Mouse (Mus musculus) MEL (cell line): ENCODE measurements at regions not wholly inside any gene's neighbourhood (a gene's known extent, or its start where the extent isn't known, plus 50 kb on each side); places are given as distances from the start of the nearest gene placed in this dataset.

ENCODE experiments used
- DNase-seq: peaks from one replicate; pipeline ENCODE4 v3.0.0; 2011; ENCODE audit warnings: low read depth, low spot score
- H3K27ac ChIP-seq: 2 replicates; pipeline ENCODE4 v1.5.1; 2012; ENCODE audit warnings: low read depth, mild to moderate bottlenecking, control low read depth, low read length, moderate library complexity; ENCODE audit not compliant: control insufficient read depth
- H3K27me3 ChIP-seq, 2 experiments: fragments of 150-350 bp in 1 of 2; sonication (generic) in 1 of 2; 2 replicates each; pipeline ENCODE4 v1.6.1; 2012; ENCODE audit warnings: low read length in 2 of 2, mild to moderate bottlenecking in 2 of 2, improper control_type of control experiment in 1 of 2, moderate library complexity in 1 of 2; ENCODE audit not compliant: insufficient read depth in 2 of 2, control insufficient read depth in 1 of 2
- H3K36me3 ChIP-seq, 2 experiments: 2 replicates each; pipeline ENCODE4 v1.6.1; 2012 to 2014; ENCODE audit warnings: low read length in 2 of 2, improper control_type of control experiment in 1 of 2, inconsistent platforms in 1 of 2, mild to moderate bottlenecking in 1 of 2; ENCODE audit not compliant: insufficient read depth in 2 of 2, control insufficient read depth in 1 of 2
- H3K4me1 ChIP-seq, 2 experiments: fragments of 150-350 bp in 1 of 2; sonication (generic) in 1 of 2; 2 replicates each; pipeline ENCODE4 v1.6.1; 2012; ENCODE audit warnings: low read length in 2 of 2, improper control_type of control experiment in 1 of 2, mild to moderate bottlenecking in 1 of 2; ENCODE audit not compliant: insufficient read depth in 2 of 2, control insufficient read depth in 1 of 2
- H3K4me3 ChIP-seq, 2 experiments: fragments of 150-350 bp in 1 of 2; sonication (generic) in 1 of 2; 2 replicates each; pipeline ENCODE4 v1.5.1; 2012; ENCODE audit warnings: low read depth in 2 of 2, low read length in 2 of 2, mild to moderate bottlenecking in 2 of 2, moderate library complexity in 2 of 2, control low read depth in 1 of 2, improper control_type of control experiment in 1 of 2; ENCODE audit not compliant: control insufficient read depth in 1 of 2, insufficient read depth in 1 of 2
- H3K79me2 ChIP-seq: 2 replicates; pipeline ENCODE4 v1.6.1; 2012; ENCODE audit warnings: mild to moderate bottlenecking, low read length, moderate library complexity; ENCODE audit not compliant: control insufficient read depth, poor library complexity, insufficient read depth
- H3K9ac ChIP-seq: 2 replicates; pipeline ENCODE4 v1.6.1; 2012; ENCODE audit warnings: low read depth, mild to moderate bottlenecking, control low read depth, low read length, moderate library complexity; ENCODE audit not compliant: control insufficient read depth, poor library complexity, severe bottlenecking
- H3K9me3 ChIP-seq: fragments of 150-350 bp; sonication (generic); replicated peaks from 2 replicates; pipeline ENCODE4 v1.6.1; 2012; ENCODE audit warnings: mild to moderate bottlenecking, low read length, improper control_type of control experiment, moderate library complexity; ENCODE audit not compliant: insufficient read depth
- CHD2 ChIP-seq: IDR thresholded peaks from 2 replicates; pipeline ENCODE4 v1.6.1; 2011; ENCODE audit warnings: low read length, improper control_type of control experiment
- ELF1 ChIP-seq: IDR thresholded peaks from 2 replicates; pipeline ENCODE4 v1.6.1; 2014; ENCODE audit warnings: low read depth, mild to moderate bottlenecking, inconsistent platforms, low read length, improper control_type of control experiment, moderate library complexity
- EP300 ChIP-seq, 2 experiments: IDR thresholded peaks; 2 replicates each; pipeline ENCODE4 v1.6.1; 2011; ENCODE audit warnings: improper control_type of control experiment in 2 of 2, low read length in 2 of 2, low read depth in 1 of 2, mild to moderate bottlenecking in 1 of 2
- ETS1 ChIP-seq: IDR thresholded peaks from 2 replicates; pipeline ENCODE4 v1.6.1; 2012; ENCODE audit warnings: low read depth, mild to moderate bottlenecking, inconsistent platforms, low read length, improper control_type of control experiment, moderate library complexity
- HCFC1 ChIP-seq: IDR thresholded peaks from 2 replicates; pipeline ENCODE4 v1.6.1; 2012; ENCODE audit warnings: low read depth, mild to moderate bottlenecking, inconsistent platforms, low read length, improper control_type of control experiment, moderate library complexity
- KAT2A ChIP-seq: conservative IDR thresholded peaks from 2 replicates; pipeline ENCODE4 v1.6.1; 2012; ENCODE audit warnings: low read depth, low read length, improper control_type of control experiment, inconsistent platforms
- MAX ChIP-seq: IDR thresholded peaks from 2 replicates; pipeline ENCODE4 v1.6.1; 2011; ENCODE audit warnings: low read length, improper control_type of control experiment
- MAZ ChIP-seq: IDR thresholded peaks from 2 replicates; pipeline ENCODE4 v1.6.1; 2012; ENCODE audit warnings: low read depth, mild to moderate bottlenecking, inconsistent platforms, low read length, improper control_type of control experiment
- MEF2A ChIP-seq: IDR thresholded peaks from 2 replicates; pipeline ENCODE4 v1.6.1; 2014; ENCODE audit warnings: low read depth, mild to moderate bottlenecking, inconsistent platforms, low read length, improper control_type of control experiment; ENCODE audit not compliant: poor library complexity, insufficient replicate concordance, severe bottlenecking; ENCODE audit errors: extremely low read depth
- RCOR1 ChIP-seq: IDR thresholded peaks from 2 replicates; pipeline ENCODE4 v1.6.1; 2012; ENCODE audit warnings: low read depth, mild to moderate bottlenecking, inconsistent platforms, low read length, improper control_type of control experiment
- SMC3 ChIP-seq: IDR thresholded peaks from 2 replicates; pipeline ENCODE4 v1.6.1; 2011; ENCODE audit warnings: low read depth, low read length, improper control_type of control experiment
- TCF12 ChIP-seq: IDR thresholded peaks from 2 replicates; pipeline ENCODE4 v1.6.1; 2014; ENCODE audit warnings: low read depth, mild to moderate bottlenecking, inconsistent platforms, low read length, improper control_type of control experiment, moderate library complexity
- UBTF ChIP-seq: IDR thresholded peaks from 2 replicates; pipeline ENCODE4 v1.6.1; 2012; ENCODE audit warnings: low read depth, mild to moderate bottlenecking, inconsistent platforms, low read length, improper control_type of control experiment, moderate library complexity, borderline replicate concordance; ENCODE audit not compliant: insufficient read depth
- USF1 ChIP-seq: IDR thresholded peaks from 2 replicates; pipeline ENCODE4 v1.6.1; 2014; ENCODE audit warnings: low read depth, mild to moderate bottlenecking, inconsistent platforms, low read length, improper control_type of control experiment, moderate library complexity
- ZC3H11A ChIP-seq: IDR thresholded peaks from 2 replicates; pipeline ENCODE4 v1.6.1; 2012; ENCODE audit warnings: low read depth, mild to moderate bottlenecking, inconsistent platforms, low read length, improper control_type of control experiment
- ZNF384 ChIP-seq: IDR thresholded peaks from 2 replicates; pipeline ENCODE4 v1.6.1; 2012; ENCODE audit warnings: low read depth, mild to moderate bottlenecking, inconsistent platforms, low read length, improper control_type of control experiment

GRCm38 (mm10) chr3:8289558-8289957 lies 1320.3 kb downstream of the Zfp704 start (continued):
- no peak for TF ChIP-seq TCF12

- DNase-seq, result no peak
- Histone ChIP-seq H3K4me1 (no peaks in the 10 kb centered on the region), H3K27ac (no peak overlapping the region), H3K9me3 (no peaks in the 10 kb centered on the region), H3K4me3 (no peak overlapping the region), H3K9ac (no peak overlapping the region), H3K36me3 (no peaks in the 10 kb centered on the region), H3K79me2 (no peaks in the 10 kb centered on the region), H3K27me3 (no peaks in the 10 kb centered on the region)
- TF ChIP-seq USF1 (no peak), KAT2A (no peak), CHD2 (no peak)
Measured at GRCm38 (mm10) chr3:8288437-8288836, 1321.4 kb downstream of the Zfp704 start.

GRCm38 (mm10) chr3:8284655-8285428 lies 1325.0 kb downstream of the Zfp704 start:
- Histone ChIP-seq H3K79me2 (no peaks in the 10 kb centered on the region), H3K9ac (no peak overlapping the region), H3K27ac (no peak overlapping the region), H3K36me3 (no peaks in the 10 kb centered on the region), H3K4me1 (no peaks in the 10 kb centered on the region), H3K4me3 (no peak overlapping the region), H3K9me3 (no peaks in the 10 kb centered on the region), H3K27me3 (no peaks in the 10 kb centered on the region)
- TF ChIP-seq MAX, result no peak
- no peak for TF ChIP-seq MEF2A
- no peak for TF ChIP-seq MAZ
- TF ChIP-seq ELF1, result no peak
- no peak for TF ChIP-seq RCOR1
- TF ChIP-seq ZNF384, result no peak
- no peak for TF ChIP-seq SMC3
- TF ChIP-seq ETS1, result no peak
- TF ChIP-seq EP300 (IDR thresholded peaks at IDR 0.05; ENCODE audit: low read depth in 1 of 2, low read length in 2 of 2), result no peak
- no peak for TF ChIP-seq UBTF
- TF ChIP-seq ZC3H11A, result no peak
- no peak for TF ChIP-seq HCFC1
- DNase-seq, result no peak
